Mouse (Mus musculus) left cerebral cortex, adult 11 months (tissue): ENCODE results near the gene Gm10320.

Experiments
- DNase-seq: peaks from one replicate; pipeline ENCODE4 v3.0.0; 2022; ENCODE audit warnings: low spot score

Gm10320 gene

GRCm38 (mm10) chr13:98503601-98504000 lies 11.8 kb upstream of the Gm10320 start:
- DNase-seq, result no peak

GRCm38 (mm10) chr13:98502813-98503341 lies 11.1 kb upstream of the Gm10320 start:
- DNase-seq, result no peak

- no peak for DNase-seq
Observed at GRCm38 (mm10) chr13:98502236-98502812, 10.5 kb upstream of the Gm10320 start.

- DNase-seq, result no peak
Observed at GRCm38 (mm10) chr13:98501321-98501720, 9.5 kb upstream of the Gm10320 start.

GRCm38 (mm10) chr13:98500471-98501125 lies 8.8 kb upstream of the Gm10320 start:
- DNase-seq, result no peak

GRCm38 (mm10) chr13:98498561-98498960 lies 6.8 kb upstream of the Gm10320 start:
- no peak for DNase-seq

GRCm38 (mm10) chr13:98498080-98498479 lies 6.3 kb upstream of the Gm10320 start:
- DNase-seq, result no peak

- no peak for DNase-seq
Observed at GRCm38 (mm10) chr13:98496917-98497870, 5.4 kb upstream of the Gm10320 start.

- no peak for DNase-seq
Observed at GRCm38 (mm10) chr13:98494492-98495064, 2.8 kb upstream of the Gm10320 start.

- no peak for DNase-seq
Observed at GRCm38 (mm10) chr13:98492569-98493255, 911 bp upstream of the Gm10320 start.

- DNase-seq, result no peak
Observed at GRCm38 (mm10) chr13:98486726-98487125, 5.1 kb downstream of the Gm10320 start.

- DNase-seq, result no peak
Observed at GRCm38 (mm10) chr13:98486161-98486560, 5.6 kb downstream of the Gm10320 start.

- DNase-seq, result no peak
Observed at GRCm38 (mm10) chr13:98485440-98485839, 6.4 kb downstream of the Gm10320 start.

- no peak for DNase-seq
Observed at GRCm38 (mm10) chr13:98477991-98478390, 13.8 kb downstream of the Gm10320 start.

- DNase-seq, result no peak
Observed at GRCm38 (mm10) chr13:98476839-98477495, 14.8 kb downstream of the Gm10320 start.

- no peak for DNase-seq
Observed at GRCm38 (mm10) chr13:98476175-98476838, 15.5 kb downstream of the Gm10320 start.

GRCm38 (mm10) chr13:98475681-98476080 lies 16.1 kb downstream of the Gm10320 start:
- DNase-seq, result no peak

GRCm38 (mm10) chr13:98473034-98473433 lies 18.8 kb downstream of the Gm10320 start:
- no peak for DNase-seq

GRCm38 (mm10) chr13:98471756-98472155 lies 20.0 kb downstream of the Gm10320 start:
- DNase-seq, result no peak

GRCm38 (mm10) chr13:98470321-98470720 lies 21.5 kb downstream of the Gm10320 start:
- DNase-seq, result no peak
